Mouse (Mus musculus): ENCODE results near the gene Fam172a.

GRCm38 (mm10) chr13:78163087-78163958 lies 461.5 kb downstream of the Fam172a start:
- TF ChIP-seq CTCF (IDR thresholded peaks at IDR 0.05; ENCODE audit: extremely low read depth, insufficient read length, insufficient replicate concordance, low read depth, low read length) (peak; percentile 26; the same call in 1 of the 2 replicates), POLR2A (IDR thresholded peaks at IDR 0.05; ENCODE audit: low read depth, low read length) (no peak)

Measured in small intestine, adult 2 months (tissue).